Mouse (Mus musculus) heart, adult 2 months (tissue): ENCODE results near the gene Cntn4.

Experiments used
- CTCF ChIP-seq: fragments of 200-600 bp; IDR thresholded peaks from 2 replicates; pipeline ENCODE4 v1.8.1; 2022; ENCODE audit warnings: antibody characterized with exemption, mild to moderate bottlenecking, moderate library complexity
- POLR2A ChIP-seq: fragments of 200-500 bp; IDR thresholded peaks from 2 replicates; pipeline ENCODE4 v1.6.1; 2011; ENCODE audit warnings: mild to moderate bottlenecking, low read depth, low read length, control low read depth; ENCODE audit not compliant: insufficient read depth

GRCm38 (mm10) chr6:106462403-106462802, 784.9 kb downstream of the Cntn4 start:
- TF ChIP-seq CTCF (no peak), POLR2A (no peak)
